Mouse (Mus musculus): ENCODE data around the gene Gm42906.

- TF ChIP-seq CTCF (IDR thresholded peaks at IDR 0.05; ENCODE audit: low read depth, low read length), result no peak
- TF ChIP-seq POLR2A (IDR thresholded peaks at IDR 0.05; ENCODE audit: insufficient read depth, low read length), result no peak
Measured at GRCm38 (mm10) chr5:151286331-151286730, 141.6 kb downstream of the Gm42906 start.
